Mouse (Mus musculus) limb, embryonic 12.5 days (tissue): ENCODE data around the gene Arid1b. TPM values are rescaled to one million over a fixed set of nuclear protein-coding genes. Genes with fewer than 3 reads are reported as not detected.

Source experiments
- ATAC-seq: fragments of 200-750 bp; cut with Nextera tagmentation; 2 replicates; pipeline ENCODE4 v1.8.0; 2017; ENCODE audit warnings: low read depth, moderate TSS enrichment; ENCODE audit not compliant: insufficient number of reproducible peaks, insufficient read depth, low FRiP score, low TSS enrichment
- H3K27ac ChIP-seq: fragments of 300-500 bp; sonication (generic); 2 replicates; pipeline ENCODE4 v1.5.1; 2016; ENCODE audit warnings: mild to moderate bottlenecking, moderate library complexity
- H3K27me3 ChIP-seq: fragments of 300-500 bp; sonication (generic); 2 replicates; pipeline ENCODE4 v1.6.1; 2016; ENCODE audit warnings: mild to moderate bottlenecking, moderate library complexity
- H3K36me3 ChIP-seq: fragments of 300-500 bp; sonication (generic); 2 replicates; pipeline ENCODE4 v1.6.1; 2016; ENCODE audit warnings: mild to moderate bottlenecking, moderate library complexity
- H3K4me1 ChIP-seq: fragments of 300-500 bp; sonication (generic); replicated peaks from 2 replicates; pipeline ENCODE4 v1.6.1; 2016
- H3K4me2 ChIP-seq: fragments of 300-500 bp; sonication (generic); 2 replicates; pipeline ENCODE4 v1.6.1; 2016; ENCODE audit warnings: mild to moderate bottlenecking, moderate library complexity
- H3K4me3 ChIP-seq: fragments of 300-500 bp; sonication (generic); replicated peaks from 2 replicates; pipeline ENCODE4 v1.5.1; 2016; ENCODE audit warnings: mild to moderate bottlenecking
- H3K9ac ChIP-seq: fragments of 300-500 bp; sonication (generic); replicated peaks from 2 replicates; pipeline ENCODE4 v1.6.1; 2016; ENCODE audit warnings: mild to moderate bottlenecking, moderate library complexity
- H3K9me3 ChIP-seq: fragments of 300-500 bp; sonication (generic); 2 replicates; pipeline ENCODE4 v1.6.1; 2016; ENCODE audit warnings: mild to moderate bottlenecking, moderate library complexity
- WGBS: fragments of 180-500 bp; shearing (Covaris S2); methylation state at CpG from one replicate; pipeline ENCODE4 v1.1.7; 2016; 5-methylcytosine and 5-hydroxymethylcytosine counted together
- polyA plus RNA-seq: library from polyadenylated mRNA; unstranded; fragments of >200 nt; fragmentation: Nextera tagmentation; extraction: Ambion mirVana; gene quantifications from 2 replicates; pipeline ENCODE4 v1.2.1, GENCODE M21; 2016

Gene Arid1b
- polyA plus RNA-seq, 1 experiment from 2014 or later: 18.2 TPM

DNA sequence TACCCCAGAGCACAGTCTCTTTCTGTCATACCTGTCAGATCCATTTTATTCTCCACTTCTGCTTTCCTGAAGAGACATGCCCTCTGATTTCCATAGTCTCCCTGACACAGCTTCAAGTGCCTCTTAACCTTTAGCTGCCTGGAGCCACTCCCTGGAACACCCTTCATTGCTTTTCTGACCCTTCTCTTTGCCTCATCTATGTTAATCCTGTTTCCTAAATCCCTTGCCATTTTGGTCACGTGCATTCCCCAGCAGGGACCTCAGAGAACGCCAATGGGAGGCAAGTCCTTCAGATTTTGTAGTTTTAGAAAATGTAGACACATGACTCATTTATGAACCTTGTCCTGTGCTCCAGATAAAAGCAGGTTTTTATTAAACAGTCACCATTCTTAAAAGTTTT is 168.4 kb downstream of the Arid1b start:
- Histone ChIP-seq H3K36me3 (peaks cover 14% of the 10 kb centered on the region; the same call in 1 of the 2 replicates), H3K4me1 (peaks cover 16% of the 10 kb centered on the region), H3K4me3 (no peak overlapping the region), H3K27me3 (no peaks in the 10 kb centered on the region), H3K4me2 (no peak overlapping the region), H3K9me3 (no peaks in the 10 kb centered on the region), H3K9ac (no peak overlapping the region), H3K27ac (no peak overlapping the region)
- WGBS: 62% methylated on average over 2 of the region's 2 CpGs
- ATAC-seq: no peak

DNA sequence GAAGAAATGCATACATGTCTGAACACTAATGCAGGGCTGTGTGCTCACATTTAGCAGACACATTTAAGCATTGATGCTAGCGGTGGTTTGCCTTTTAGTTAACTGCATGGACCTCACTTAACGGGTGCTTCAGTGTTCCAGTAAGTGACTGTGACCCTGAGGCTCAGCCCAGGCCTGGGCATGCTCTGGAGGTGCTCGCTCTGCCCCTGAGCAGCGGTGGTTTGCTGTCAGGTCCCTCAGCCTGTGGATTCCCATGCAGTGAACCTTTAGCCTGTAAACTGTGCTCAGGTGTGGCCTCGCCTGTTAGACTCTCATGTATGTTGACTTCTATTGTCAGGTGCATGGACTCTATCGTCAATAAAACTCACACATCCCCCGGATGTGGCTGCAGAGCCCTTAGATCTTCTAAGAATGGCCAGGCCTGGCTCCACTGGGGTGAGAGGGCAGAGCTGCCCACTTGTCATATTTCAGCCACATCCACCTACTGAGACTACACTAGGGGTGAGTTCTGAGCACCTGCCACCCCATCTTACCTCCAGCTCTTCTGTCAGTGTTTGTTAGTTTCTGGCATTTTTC is 169.2 kb downstream of the Arid1b start:
- 80% methylated on average over 7 of the region's 7 CpGs for WGBS

GRCm38 (mm10) chr17:5164794-5165193 is 170.7 kb downstream of the Arid1b start:
- Histone ChIP-seq H3K27ac (no peak overlapping the region), H3K9me3 (no peaks in the 10 kb centered on the region), H3K27me3 (no peaks in the 10 kb centered on the region), H3K36me3 (peaks cover 7% of the 10 kb centered on the region; the same call in 1 of the 2 replicates), H3K4me2 (no peak overlapping the region), H3K9ac (no peak overlapping the region), H3K4me1 (peaks cover 19% of the 10 kb centered on the region), H3K4me3 (no peak overlapping the region)
- 86% methylated on average over 4 of the region's 4 CpGs for WGBS
- ATAC-seq: no peak

More for the DNA sequence above, 169.2 kb downstream of the Arid1b start:
- H3K9me3 ChIP-seq: no peaks in the 10 kb centered on the region
- H3K27me3 ChIP-seq: no peaks in the 10 kb centered on the region
- ATAC-seq: no peak
- no peak overlapping the region for H3K4me2 ChIP-seq
- H3K27ac ChIP-seq: no peak overlapping the region
- peaks cover 14% of the 10 kb centered on the region; the same call in 1 of the 2 replicates for H3K36me3 ChIP-seq
- no peak overlapping the region for H3K4me3 ChIP-seq
- peaks cover 19% of the 10 kb centered on the region for H3K4me1 ChIP-seq
- no peak overlapping the region for H3K9ac ChIP-seq

- 79% methylated on average over 15 of the region's 15 CpGs for WGBS
- no peak overlapping the region for H3K4me3 ChIP-seq
- H3K36me3 ChIP-seq: 0 out of 2 replicates have a peak, but pooled peaks cover 2% of the 10 kb centered on the region
- no peak overlapping the region for H3K4me2 ChIP-seq
- ATAC-seq: no peak
- no peak overlapping the region for H3K27ac ChIP-seq
- no peaks in the 10 kb centered on the region for H3K27me3 ChIP-seq
- no peaks in the 10 kb centered on the region for H3K9me3 ChIP-seq
- H3K4me1 ChIP-seq: peaks cover 19% of the 10 kb centered on the region
- no peak overlapping the region for H3K9ac ChIP-seq
These were observed 171.2 kb downstream of the Arid1b start for GRCm38 (mm10) chr17:5165201-5165825.

- WGBS: 84% methylated on average over 4 of the region's 4 CpGs
- Histone ChIP-seq H3K27me3 (no peaks in the 10 kb centered on the region), H3K9me3 (no peaks in the 10 kb centered on the region), H3K27ac (no peak overlapping the region), H3K4me3 (no peak overlapping the region), H3K4me1 (peaks cover 19% of the 10 kb centered on the region), H3K36me3 (no peaks in the 10 kb centered on the region), H3K9ac (no peak overlapping the region), H3K4me2 (no peak overlapping the region)
- ATAC-seq: no peak
These were observed 172.0 kb downstream of the Arid1b start for GRCm38 (mm10) chr17:5166175-5166574.

GRCm38 (mm10) chr17:5168046-5168445 is 173.9 kb downstream of the Arid1b start:
- no peaks in the 10 kb centered on the region for H3K27me3 ChIP-seq
- no peak for ATAC-seq
- no peaks in the 10 kb centered on the region for H3K9me3 ChIP-seq
- no peak overlapping the region for H3K9ac ChIP-seq
- H3K4me1 ChIP-seq: peaks cover 29% of the 10 kb centered on the region
- H3K4me3 ChIP-seq: no peak overlapping the region
- WGBS: 78% methylated on average over 7 of the region's 7 CpGs
- no peak overlapping the region for H3K27ac ChIP-seq
- no peaks in the 10 kb centered on the region for H3K36me3 ChIP-seq
- H3K4me2 ChIP-seq: no peak overlapping the region

- WGBS: 91% methylated on average over 7 of the region's 7 CpGs
- H3K27ac ChIP-seq: no peak overlapping the region
- H3K27me3 ChIP-seq: no peaks in the 10 kb centered on the region
- no peaks in the 10 kb centered on the region for H3K36me3 ChIP-seq
- H3K4me1 ChIP-seq: peaks cover 29% of the 10 kb centered on the region
- no peak overlapping the region for H3K4me3 ChIP-seq
- no peak overlapping the region for H3K9ac ChIP-seq
- no peak for ATAC-seq
- no peaks in the 10 kb centered on the region for H3K9me3 ChIP-seq
- no peak overlapping the region for H3K4me2 ChIP-seq
These were observed 174.5 kb downstream of the Arid1b start for GRCm38 (mm10) chr17:5168640-5169039.

GRCm38 (mm10) chr17:5170321-5170720 is 176.2 kb downstream of the Arid1b start:
- no peak for ATAC-seq
- Histone ChIP-seq H3K4me2 (no peak overlapping the region), H3K4me3 (no peak overlapping the region), H3K4me1 (peaks cover 29% of the 10 kb centered on the region), H3K9me3 (no peaks in the 10 kb centered on the region), H3K9ac (no peak overlapping the region), H3K27me3 (no peaks in the 10 kb centered on the region), H3K36me3 (no peaks in the 10 kb centered on the region), H3K27ac (no peak overlapping the region)
- WGBS: 92% methylated on average over 12 of the region's 12 CpGs

DNA sequence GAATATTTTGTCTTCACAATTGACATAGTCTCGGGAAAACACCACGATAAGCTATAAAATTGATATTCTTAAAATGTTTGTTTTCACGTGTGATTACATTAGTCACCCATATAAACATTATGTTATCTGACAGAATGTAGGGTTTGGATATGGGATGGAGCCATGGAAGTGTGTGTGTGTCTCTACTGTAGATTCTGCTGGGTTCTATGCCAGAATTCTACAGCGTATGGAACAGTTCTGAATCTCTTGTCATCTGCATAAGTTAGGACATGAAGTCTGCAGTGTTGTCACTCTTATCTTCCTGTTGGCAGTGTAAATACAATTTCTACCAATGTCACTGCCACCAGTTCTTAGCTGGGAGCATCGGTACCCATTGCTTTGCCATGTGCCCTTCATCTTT is 177.3 kb downstream of the Arid1b start:
- Histone ChIP-seq H3K27me3 (no peaks in the 10 kb centered on the region), H3K9ac (no peak overlapping the region), H3K4me2 (no peak overlapping the region), H3K4me3 (no peak overlapping the region), H3K27ac (no peak overlapping the region), H3K9me3 (no peaks in the 10 kb centered on the region), H3K4me1 (peaks cover 30% of the 10 kb centered on the region), H3K36me3 (no peaks in the 10 kb centered on the region)
- no peak for ATAC-seq
- WGBS: 91% methylated on average over 5 of the region's 5 CpGs

DNA sequence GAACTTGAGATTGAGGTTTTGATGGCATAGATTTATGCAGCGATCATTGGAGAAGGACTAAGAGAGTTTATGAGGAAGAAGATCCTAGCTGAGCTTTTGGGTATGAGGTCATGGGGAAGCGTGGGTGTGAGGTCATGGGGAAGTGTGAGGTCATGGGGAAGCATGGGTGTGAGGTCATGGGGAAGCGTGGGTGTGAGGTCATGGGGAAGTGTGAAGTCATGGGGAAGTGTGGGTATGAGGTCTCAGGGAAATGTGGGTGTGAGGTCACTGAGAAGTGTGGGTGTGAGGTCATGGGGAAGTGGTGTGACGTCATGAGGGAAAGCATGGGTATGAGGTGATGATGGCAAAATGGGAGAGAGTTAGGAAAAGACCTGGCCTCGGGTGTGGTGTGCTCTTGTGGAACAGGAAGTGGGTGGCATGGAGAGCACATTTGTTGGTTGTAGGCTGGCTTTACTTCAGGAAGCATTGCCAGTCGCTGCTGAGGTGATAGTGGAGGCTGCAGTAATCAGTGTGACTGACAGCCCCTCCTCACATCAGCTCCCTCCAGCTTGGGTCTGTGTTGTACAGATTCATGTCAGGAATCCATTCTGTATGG is 180.4 kb downstream of the Arid1b start:
- H3K4me3 ChIP-seq: no peak overlapping the region
- no peak for ATAC-seq
- no peak overlapping the region for H3K9ac ChIP-seq
- H3K4me1 ChIP-seq: peaks cover 35% of the 10 kb centered on the region
- H3K4me2 ChIP-seq: no peak overlapping the region
- WGBS: 82% methylated on average over 6 of the region's 6 CpGs
- H3K9me3 ChIP-seq: no peaks in the 10 kb centered on the region
- no peak overlapping the region for H3K27ac ChIP-seq
- no peaks in the 10 kb centered on the region for H3K27me3 ChIP-seq
- H3K36me3 ChIP-seq: no peaks in the 10 kb centered on the region

DNA sequence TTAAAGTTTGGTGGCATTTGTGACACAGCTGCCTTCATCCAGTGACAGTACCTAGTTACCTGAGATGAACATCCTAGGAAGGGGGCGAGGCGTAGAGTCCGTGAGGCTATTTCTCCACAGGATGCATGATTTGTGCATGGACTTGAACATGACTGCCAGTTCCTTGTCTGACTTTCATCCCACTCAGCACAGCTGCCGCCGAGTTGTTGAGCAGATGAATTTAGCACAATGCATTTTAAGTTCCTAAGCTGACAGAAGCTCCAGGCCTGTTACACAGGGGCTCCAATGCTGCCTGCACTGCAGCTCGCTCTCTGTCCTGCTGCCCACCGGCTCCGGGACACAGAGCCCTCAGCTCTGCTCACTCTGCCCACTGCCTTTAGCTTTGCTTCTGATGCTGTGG is 181.4 kb downstream of the Arid1b start:
- Histone ChIP-seq H3K27ac (no peak overlapping the region), H3K9me3 (no peaks in the 10 kb centered on the region), H3K4me3 (no peak overlapping the region), H3K36me3 (no peaks in the 10 kb centered on the region), H3K9ac (no peak overlapping the region), H3K27me3 (no peaks in the 10 kb centered on the region), H3K4me1 (peaks cover 45% of the 10 kb centered on the region), H3K4me2 (no peak overlapping the region)
- WGBS: 86% methylated on average over 8 of the region's 8 CpGs
- no peak for ATAC-seq
